Mouse (Mus musculus) neural tube, embryonic 10.5 days (tissue): ENCODE data around the gene Pou5f2.

Source experiments
- DNase-seq: peaks from one replicate; pipeline ENCODE4 v3.0.0-alpha.2; 2017; ENCODE audit warnings: low spot score; ENCODE audit errors: extremely low spot score

The Pou5f2 gene

DNA sequence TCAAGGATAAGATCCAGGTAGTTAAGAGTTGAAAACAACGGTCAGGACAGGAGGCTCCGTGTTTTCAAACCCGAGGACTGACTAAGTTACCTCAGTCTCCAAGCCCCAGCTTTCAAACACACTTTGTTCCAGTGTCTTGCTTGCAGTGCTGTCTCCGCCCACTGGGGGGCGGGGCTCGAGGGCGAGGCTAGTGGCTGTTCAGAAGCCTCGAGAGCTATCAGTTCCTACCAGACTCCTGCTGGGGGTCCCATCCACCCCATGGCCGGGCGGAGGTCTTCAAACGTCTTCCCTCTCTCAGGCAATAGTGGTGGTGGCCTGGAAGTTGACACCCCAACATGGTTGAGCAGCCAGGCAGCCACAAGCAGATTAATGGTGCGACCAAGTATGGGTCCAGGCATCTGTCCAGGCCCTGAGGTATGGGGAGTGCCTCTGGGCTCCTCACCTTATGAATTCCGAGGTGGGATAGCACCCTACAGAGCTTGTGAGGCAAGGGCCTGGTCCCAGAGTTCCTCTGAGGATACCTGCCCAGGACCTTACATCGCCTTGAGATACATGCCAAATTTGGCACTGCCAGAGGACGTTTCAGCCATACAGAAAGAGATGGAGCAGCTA is at the start of gene Pou5f2:
Gene Pou5f2 (plus strand): TSS at position 220 of the 612 bp plus-strand sequence.
- DNase-seq, result peak; percentile 34

- DNase-seq, result no peak
These were observed 48.5 kb upstream of the Pou5f2 start for GRCm38 (mm10) chr13:77976248-77976647.

- no peak for DNase-seq
These were observed 47.6 kb upstream of the Pou5f2 start for GRCm38 (mm10) chr13:77977121-77977520.

- DNase-seq, result no peak
These were observed 42.4 kb upstream of the Pou5f2 start for GRCm38 (mm10) chr13:77982105-77982851.

DNA sequence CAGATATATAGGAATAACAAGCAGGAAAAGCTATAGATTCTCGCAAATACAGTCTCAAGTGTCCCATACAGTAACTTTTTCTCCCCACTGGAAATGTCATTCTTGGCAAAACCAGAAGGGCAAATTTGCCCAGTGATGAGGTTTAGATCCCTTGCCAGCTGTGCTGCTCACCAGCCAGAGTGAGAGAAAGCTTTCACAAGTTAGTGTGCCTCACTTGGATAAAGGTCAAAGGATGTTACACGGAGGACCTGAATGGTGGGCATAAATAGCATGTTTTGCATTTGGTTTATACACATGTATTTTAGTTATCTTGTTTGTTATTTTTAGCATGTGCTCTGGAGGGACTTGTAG is 41.9 kb upstream of the Pou5f2 start:
- no peak for DNase-seq

GRCm38 (mm10) chr13:77991189-77991886 is 33.4 kb upstream of the Pou5f2 start:
- DNase-seq, result no peak

DNA sequence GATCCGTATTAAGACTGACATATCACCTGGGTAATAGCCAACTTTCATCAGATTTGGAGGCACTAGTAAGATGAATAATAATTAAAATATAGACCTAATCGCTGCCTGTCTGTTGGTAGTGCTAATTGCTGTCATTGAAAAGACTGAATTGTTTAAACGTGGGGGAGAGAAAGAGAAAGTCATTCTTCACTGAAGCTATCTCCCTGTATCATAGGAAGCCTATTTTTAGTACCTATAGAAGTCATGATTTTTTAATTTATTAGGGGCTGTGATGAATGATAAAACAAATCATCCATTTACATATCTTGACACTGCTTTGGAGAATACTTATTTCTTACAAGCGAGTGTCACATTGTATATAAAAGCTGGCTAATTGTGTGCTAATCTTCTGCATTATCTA is 20.1 kb upstream of the Pou5f2 start:
- no peak for DNase-seq

GRCm38 (mm10) chr13:78005344-78005743 is 19.4 kb upstream of the Pou5f2 start:
- DNase-seq, result no peak

- DNase-seq, result no peak
These were observed 14.5 kb upstream of the Pou5f2 start for GRCm38 (mm10) chr13:78010176-78010575.

- DNase-seq, result no peak
These were observed 8.1 kb downstream of the Pou5f2 start for GRCm38 (mm10) chr13:78032821-78033220.

DNA sequence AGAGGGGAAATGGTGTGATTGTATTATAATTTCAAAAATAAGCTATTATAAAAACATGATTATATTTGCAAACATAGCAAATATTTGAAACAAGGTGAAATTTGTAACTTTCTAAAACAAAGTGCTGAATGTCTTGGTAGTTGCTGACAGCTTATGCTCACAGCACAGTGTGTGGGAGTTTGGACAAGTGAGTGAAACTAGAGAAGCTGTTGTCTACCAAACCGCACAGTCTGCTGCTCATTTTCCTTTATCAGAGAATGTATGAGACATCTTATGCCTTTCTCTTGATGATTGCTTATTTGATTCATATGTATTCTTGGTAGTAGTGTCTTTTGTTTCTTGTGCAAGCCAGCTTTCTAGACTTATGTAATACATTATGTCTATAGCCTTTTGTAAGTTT is 12.5 kb downstream of the Pou5f2 start:
- DNase-seq, result no peak

DNA sequence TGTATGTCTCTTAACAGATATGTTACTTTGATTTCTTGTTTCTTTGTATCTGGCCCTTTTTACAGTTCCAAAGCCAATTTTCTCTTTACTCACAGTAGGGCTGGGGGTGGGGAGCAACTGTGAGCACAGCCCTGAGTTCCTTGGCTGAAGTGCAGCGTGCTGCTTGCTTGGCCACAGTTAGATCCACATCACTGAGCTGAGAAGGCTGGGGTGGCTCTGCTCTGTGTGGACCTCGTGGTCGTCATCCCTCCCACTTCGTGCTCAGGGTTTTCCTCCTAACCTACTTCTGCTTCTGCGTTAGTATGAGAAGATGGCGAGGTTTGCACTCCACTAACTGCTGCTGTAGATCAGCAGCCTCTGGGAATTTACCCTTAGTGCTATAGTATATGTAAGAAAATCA is 18.5 kb downstream of the Pou5f2 start:
- no peak for DNase-seq

DNA sequence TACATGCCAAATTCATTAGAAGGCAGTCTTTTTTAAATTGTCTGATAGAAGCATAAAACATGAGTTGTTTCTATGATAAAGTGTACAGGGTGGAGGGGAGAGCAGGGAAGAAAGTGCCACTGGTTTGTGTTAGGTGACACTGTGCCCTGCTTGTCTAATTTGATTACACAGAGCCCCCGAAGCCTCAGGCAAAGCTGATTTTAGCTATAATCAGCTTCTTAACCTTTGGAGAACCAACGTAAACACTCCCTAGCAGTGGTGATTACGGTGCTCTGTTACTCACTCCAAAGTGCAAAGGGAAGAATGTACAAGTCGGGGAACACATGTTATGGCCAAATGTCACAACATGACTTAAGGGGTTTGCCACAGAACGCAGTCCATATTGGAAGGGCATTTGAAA is 20.4 kb downstream of the Pou5f2 start:
- no peak for DNase-seq
